Mouse (Mus musculus) cortical plate, adult 2 months (tissue): ENCODE data around the gene Fut11.

Source experiments
- CTCF ChIP-seq: fragments of 200-500 bp; IDR thresholded peaks from 2 replicates; pipeline ENCODE4 v1.5.1; 2011; ENCODE audit warnings: mild to moderate bottlenecking, control low read depth, low read length; ENCODE audit not compliant: insufficient read depth; ENCODE audit errors: extremely low read depth
- POLR2A ChIP-seq: fragments of 200-500 bp; IDR thresholded peaks from 2 replicates; pipeline ENCODE4 v1.6.1; 2011; ENCODE audit warnings: mild to moderate bottlenecking, low read length, control low read depth; ENCODE audit not compliant: insufficient read depth; ENCODE audit errors: extremely low read depth

DNA sequence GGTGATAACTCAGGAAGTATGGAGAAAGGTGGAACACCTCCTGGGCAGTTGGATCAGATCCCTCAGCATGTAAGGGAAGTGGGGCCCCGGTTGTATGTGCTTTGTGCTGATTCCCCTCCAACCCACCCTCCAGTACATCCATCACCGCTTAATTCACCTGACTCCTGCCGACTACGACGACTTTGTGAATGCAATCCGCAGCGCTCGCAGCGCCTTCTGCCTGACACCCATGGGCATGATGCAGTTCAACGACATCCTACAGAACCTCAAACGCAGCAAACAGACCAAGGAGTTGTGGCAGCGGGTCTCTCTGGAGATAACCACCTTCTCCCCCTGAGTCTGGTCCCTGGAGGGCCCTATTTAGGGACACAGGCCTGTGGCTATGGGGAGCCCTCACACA, 28.2 kb downstream of the Fut11 start:
- TF ChIP-seq CTCF (no peak), POLR2A (no peak)
